Mouse (Mus musculus): ENCODE data around the gene Ppp1r16b.
A peak's percentile ranks its signal among the peaks of the same experiment; 100 is the strongest.

The Ppp1r16b gene

GRCm38 (mm10) chr2:158665098-158665497 lies at the start of gene Ppp1r16b:
TSS of gene Ppp1r16b (plus strand) at chr2:158665398.
- no peak for DNase-seq

DNA sequence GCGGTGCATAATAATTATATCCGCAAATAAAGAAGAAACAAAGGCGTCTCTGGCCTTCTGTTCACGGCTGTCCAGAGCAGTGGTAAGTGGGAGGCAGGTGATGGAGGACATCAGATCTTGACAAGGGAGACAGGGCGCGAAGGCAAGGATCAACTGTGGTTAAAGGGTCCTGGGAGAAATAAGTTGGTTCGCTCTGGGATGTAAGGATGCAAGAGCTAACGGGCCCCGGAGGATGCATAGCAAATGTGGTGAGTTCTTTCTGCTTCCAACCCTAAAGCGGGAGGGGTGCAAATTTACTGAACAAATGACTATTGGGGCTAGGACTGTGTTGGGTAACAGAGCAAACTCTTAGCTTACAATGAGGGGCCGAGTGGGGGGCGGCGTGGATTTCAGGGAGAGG lies 49.5 kb upstream of the Ppp1r16b start:
- DNase-seq: no peak

DNA sequence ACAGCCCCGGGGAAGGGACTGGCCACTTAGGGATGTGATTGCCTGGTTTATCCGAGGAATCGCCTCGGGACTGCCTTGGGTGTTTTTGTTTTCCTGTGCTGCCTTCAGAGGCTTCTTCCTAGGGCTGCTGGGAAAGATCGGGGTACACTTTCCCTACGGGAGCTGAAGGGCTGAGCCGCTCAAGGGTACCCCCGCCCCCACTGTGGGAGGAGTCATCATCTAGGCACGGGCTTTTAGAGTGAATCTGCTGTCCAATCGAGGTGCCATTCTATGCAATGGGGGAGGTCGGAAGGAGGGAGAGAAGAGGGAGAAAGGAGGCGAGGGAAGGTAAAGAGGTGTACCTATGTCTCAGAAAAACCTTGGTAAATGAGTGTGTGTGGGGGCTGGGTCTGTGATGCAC lies 48.9 kb upstream of the Ppp1r16b start:
- no peak for DNase-seq

- no peak for DNase-seq
These were observed 48.4 kb upstream of the Ppp1r16b start for GRCm38 (mm10) chr2:158616790-158617189.

GRCm38 (mm10) chr2:158624718-158625222 lies 40.4 kb upstream of the Ppp1r16b start, which contains the start of gene Actr5:
TSS of gene Actr5 (plus strand) at chr2:158624888.
- peak; percentile 95 for DNase-seq

- DNase-seq: no peak
These were observed 40.0 kb upstream of the Ppp1r16b start for GRCm38 (mm10) chr2:158625231-158625630.

DNA sequence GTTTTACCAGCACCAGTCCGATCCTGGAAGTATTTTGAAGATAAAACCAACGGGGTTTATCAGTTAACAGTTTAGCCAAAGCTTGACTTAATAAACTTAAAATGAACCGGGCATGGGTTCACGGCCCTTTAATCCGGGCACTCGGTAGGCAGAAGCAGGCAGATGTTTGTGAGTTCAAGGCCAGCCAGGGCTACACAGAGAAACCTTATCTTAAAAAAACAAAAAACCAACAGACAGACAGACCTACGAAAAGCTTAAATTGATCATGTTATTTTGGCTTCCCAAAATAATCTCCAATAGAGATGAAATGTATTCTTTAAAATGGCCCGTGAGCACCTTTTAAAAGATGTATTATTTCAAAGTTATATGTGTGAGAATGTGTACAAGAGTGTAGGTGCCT lies 39.5 kb upstream of the Ppp1r16b start:
- no peak for DNase-seq

- no peak for DNase-seq
These were observed 36.3 kb upstream of the Ppp1r16b start for GRCm38 (mm10) chr2:158628858-158629257.

GRCm38 (mm10) chr2:158629414-158629813 lies 35.8 kb upstream of the Ppp1r16b start:
- no peak for DNase-seq

- DNase-seq: no peak
These were observed 33.3 kb upstream of the Ppp1r16b start for GRCm38 (mm10) chr2:158631873-158632272.

- DNase-seq: peak; percentile 78
These were observed 23.3 kb upstream of the Ppp1r16b start for GRCm38 (mm10) chr2:158641869-158642268.

- no peak for DNase-seq
These were observed 22.6 kb upstream of the Ppp1r16b start for GRCm38 (mm10) chr2:158642587-158642986.

DNA sequence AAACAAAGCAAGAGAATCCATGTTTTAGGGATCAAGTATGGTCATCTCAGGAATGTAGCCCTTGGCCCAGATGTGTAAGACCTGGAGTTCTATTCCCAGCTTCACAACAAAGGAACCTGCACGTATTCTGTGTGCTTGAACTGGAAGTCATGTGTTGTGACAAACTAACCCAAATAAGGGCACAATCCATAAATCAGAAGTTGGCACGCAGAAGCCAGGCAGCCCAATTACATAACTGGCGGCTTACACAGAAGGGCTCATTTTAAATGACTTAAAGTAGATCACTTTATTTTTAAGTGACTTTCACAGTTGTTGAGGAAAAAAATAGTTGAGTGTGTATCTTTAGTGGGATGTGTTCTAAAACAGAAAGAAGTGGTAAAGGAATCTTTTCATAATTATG lies 21.4 kb upstream of the Ppp1r16b start:
- no peak for DNase-seq

GRCm38 (mm10) chr2:158651159-158651908 lies 13.9 kb upstream of the Ppp1r16b start:
- DNase-seq: no peak

- DNase-seq: peak; percentile 84
These were observed 12.2 kb upstream of the Ppp1r16b start for GRCm38 (mm10) chr2:158652985-158653384.

- DNase-seq: no peak
These were observed 10.5 kb upstream of the Ppp1r16b start for GRCm38 (mm10) chr2:158654717-158655116.

GRCm38 (mm10) chr2:158655806-158656205 lies 9.4 kb upstream of the Ppp1r16b start:
- DNase-seq: no peak

DNA sequence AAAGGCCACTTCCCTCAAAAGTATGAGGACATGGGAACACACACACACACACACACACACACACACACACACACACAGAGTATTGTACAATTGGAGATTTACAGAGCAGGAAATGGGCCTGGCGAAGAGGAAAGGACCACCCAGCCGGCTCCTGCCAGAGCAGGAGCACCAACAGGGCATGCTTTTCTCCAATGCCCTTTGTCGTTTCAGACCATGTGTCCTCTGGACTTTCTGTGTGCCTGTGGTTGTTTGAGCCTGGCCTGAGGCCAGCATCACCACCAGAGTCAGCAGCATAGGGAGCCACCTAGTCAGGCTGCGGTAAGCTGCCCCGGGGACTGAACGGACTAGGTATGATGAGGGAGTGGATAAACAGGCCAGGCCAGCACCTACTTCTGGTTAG lies 6.4 kb upstream of the Ppp1r16b start:
- no peak for DNase-seq

DNA sequence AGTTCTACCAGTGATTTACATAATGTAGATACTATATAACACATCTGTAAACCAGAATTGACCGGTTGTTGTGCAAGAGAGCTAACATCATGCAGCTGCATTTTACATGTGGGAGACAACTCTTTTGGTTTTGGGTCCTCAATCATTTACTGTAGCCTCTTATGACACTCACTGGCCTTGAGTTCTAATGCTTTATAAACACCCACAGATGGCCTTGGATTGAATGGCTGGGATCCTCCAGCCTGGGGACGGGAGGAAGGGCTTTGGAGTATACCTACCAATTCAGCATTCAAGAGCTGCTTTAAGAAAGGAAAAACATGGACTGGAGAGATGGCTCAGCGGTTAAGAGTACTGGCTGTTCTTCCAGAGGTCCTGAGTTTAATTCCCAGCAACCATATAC lies 5.9 kb upstream of the Ppp1r16b start:
- DNase-seq: no peak

GRCm38 (mm10) chr2:158666071-158666800 lies 1.0 kb downstream of the Ppp1r16b start:
- DNase-seq: peak; percentile 74

DNA sequence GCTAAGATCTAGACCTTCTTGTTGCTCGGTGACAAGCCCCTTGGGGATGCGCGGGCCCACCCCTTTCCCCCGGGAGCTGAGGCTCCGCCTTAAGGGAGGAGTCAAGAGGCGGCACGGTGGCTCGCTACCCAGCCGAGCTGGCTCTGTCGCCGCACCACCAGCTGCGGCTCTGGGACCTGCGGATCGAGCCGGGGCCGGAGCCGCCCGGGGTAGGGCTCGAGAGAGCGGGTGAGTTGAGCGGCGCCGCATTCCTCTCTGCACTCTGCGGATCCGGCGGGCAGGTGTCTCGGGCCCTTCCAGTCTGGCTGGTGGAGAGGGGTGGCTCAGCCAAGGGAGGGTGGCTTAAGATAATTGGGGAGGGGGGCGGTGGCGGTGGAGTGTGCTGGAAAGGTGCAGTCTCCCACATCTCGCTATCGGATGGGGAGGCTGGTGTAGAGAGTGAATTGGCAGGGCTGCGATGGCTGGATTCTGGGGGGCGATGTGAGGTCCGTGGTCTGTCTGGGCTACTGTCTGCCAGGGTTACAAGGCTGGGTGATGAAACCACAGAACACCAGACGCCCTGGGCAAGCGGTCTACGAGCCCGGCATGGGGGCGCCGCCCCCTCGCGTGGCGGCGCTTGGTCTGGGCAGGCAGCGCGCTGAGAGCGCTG lies 1.9 kb downstream of the Ppp1r16b start:
- peak; percentile 91 for DNase-seq

GRCm38 (mm10) chr2:158667671-158668432 lies 2.7 kb downstream of the Ppp1r16b start:
- peak; percentile 80 for DNase-seq
